Mouse (Mus musculus) layer of hippocampus, adult 9-11 months (tissue): ENCODE results near the gene Iqcj.

Experiments used
- DNase-seq: peaks from one replicate; pipeline ENCODE4 v3.0.0; 2022

Gene Iqcj

DNA sequence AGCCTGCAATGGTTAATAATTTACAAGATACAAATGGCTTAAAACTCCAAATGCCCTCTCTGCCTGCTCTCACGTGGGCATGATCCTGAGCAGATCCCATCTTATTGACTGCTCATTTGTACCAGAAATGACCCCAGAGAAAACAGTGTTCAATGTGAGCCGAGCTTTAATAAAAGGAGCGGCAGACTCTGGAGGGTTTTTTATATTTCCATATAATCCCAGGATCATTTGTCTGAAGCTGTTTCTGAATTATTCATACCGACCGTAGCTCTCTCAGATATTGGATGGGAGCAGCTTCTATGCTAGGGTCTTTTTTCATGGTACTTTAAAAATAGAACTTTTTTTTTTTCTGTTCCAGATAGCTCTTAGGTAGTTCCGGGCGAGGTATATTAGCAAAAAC is 67.7 kb downstream of the Iqcj start:
- DNase-seq = no peak

GRCm38 (mm10) chr3:67960133-67960532 is 68.1 kb downstream of the Iqcj start:
- no peak for DNase-seq

DNA sequence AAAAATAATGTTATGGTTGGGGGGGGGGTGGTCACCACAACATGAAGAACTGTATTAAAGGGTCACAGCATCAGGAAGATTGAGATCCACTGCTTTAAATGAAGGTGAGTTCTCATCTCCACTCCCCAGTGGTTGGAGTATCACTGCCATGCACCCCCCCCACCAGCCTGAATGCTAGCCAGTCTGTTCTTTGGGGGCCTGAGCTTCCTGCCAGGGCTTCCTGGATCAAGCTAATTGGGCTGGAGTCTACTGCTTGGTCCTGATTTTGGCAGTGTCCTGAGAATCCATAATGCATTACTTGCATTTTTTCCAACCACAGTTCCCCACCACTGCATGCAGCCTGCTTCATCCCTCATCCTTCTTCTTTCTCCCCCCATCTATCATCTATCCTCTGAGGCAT is 68.7 kb downstream of the Iqcj start:
- DNase-seq = no peak

- DNase-seq = no peak
Measured at GRCm38 (mm10) chr3:67961934-67962639, 70.1 kb downstream of the Iqcj start.

DNA sequence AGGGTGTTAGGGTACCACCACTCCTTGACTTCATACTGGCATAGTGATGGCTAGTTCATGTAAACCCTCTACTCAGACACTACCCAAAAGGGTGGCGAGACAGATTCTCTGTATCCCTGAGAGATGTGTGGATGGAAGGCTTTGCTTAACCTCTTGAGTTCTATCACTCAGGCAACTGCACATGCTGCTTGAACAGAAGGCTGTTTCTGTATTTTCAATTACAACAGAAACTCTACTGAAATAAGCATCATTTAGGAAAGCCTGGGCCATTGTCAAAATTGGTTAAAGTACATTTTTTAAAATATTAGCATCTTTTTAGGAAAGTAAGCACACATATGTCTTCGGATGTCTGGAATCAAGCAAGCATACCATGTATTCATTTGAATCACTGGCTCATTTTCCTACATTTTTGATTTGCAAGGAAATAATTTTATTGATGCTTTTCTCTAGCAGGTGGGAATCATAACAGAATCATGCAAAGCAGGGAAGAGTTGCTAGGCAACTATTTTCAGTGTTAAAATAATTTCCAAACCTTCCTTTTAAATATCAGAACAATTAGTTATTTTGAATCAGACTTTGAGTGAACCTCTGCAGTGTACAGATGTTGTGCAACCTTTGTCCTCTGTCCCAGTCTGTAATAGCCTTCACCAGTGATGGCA is 82.4 kb downstream of the Iqcj start:
- DNase-seq = peak; percentile 40

DNA sequence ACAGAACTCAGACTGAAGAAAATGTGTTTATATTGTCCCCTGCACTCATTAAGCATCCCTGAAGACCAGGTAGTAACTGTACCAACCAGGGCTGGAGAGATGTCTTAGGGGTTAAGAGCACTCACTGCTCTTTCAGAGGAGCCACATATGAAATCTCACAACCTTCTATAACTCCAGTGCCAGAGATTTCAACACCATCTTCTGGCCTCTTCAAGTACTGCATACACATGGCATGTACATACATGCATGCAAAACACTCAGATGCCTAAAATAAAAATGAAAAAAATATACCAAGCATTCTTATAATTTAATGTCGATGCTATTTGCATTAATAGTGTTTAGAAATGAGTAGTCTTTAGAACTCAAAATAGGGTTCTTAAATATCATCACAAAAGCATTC is 88.0 kb downstream of the Iqcj start:
- no peak for DNase-seq

- no peak for DNase-seq
Measured at GRCm38 (mm10) chr3:67983329-67983728, 91.3 kb downstream of the Iqcj start.

- DNase-seq = peak; percentile 14
Measured at GRCm38 (mm10) chr3:68002415-68002814, 110.4 kb downstream of the Iqcj start.

DNA sequence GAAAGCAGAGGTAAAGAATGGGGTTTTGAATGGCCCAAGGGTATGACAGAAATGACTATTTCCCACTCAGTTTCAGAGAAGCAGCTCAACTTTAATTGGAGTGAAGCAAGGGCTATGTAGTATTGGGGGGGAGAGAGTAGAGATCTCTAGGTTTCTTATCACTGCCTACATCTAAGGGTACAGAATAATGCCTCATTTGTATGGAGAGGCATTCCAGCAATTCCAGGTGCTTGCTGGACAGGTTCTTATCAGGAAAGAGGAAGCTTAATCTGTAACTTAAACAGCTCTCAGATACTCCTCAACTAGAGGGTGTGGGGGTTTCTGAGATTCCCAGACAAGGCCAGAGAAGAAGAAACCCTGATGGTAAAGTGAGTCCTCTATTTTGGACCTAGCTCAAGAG is 120.3 kb downstream of the Iqcj start:
- DNase-seq = no peak

DNA sequence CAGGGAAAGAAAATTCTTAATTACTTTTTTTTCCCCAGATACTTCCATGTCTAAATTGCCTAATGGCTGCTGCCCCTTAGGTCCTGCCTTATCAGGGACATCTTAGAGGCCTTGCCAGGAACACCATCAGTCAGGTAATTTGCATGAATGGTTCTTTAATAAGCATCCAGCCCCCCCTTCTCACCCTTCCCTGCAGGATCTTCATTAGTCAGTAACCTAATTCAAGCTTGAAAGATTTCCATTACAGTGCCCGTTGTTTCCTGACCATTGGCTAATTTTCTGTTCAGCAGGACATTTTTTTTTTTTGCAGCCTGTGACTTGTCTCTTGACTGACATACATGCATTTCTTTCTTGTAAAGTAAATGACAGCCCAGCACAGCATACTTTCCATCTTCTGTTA is 123.8 kb downstream of the Iqcj start:
- no peak for DNase-seq

DNA sequence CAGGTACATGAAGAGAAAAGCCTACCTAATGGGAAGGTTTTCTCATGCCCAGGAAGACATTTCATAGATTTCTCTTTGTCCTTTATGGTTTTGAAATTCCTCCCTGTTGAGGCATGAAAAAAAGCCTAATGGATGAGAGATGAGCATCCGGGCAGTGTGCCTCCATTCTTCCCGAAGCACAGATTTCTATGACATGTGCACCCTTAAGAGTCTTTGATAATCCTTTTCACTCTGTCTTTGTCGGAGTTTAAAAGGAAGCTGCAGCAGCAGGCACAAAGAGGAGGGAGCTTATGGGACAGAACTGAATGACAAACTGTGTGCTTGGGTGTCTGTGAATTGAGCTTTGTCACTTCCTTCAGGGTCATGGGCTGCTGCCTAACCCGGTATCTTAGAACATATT is 127.4 kb downstream of the Iqcj start:
- no peak for DNase-seq

DNA sequence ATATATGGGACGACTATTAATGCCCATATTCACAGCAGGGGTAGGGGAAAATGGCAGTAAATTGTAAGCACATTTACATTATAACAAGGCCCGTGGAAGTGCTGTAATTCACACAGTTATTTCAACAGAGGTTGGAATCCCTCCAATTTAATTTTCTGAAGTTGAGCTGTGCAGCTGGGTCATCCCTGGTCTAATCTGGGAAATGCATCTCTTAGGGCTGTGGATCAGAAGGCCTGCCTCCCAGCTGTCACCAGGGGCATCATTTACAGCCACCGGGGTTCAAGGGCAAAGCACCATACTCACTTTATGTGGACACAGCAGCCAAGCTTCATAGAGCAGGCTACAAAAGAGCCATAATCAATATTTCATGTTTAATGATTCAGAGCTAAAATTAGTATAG is 144.1 kb downstream of the Iqcj start:
- DNase-seq = no peak

GRCm38 (mm10) chr3:68042951-68043350 is 150.9 kb downstream of the Iqcj start:
- no peak for DNase-seq

DNA sequence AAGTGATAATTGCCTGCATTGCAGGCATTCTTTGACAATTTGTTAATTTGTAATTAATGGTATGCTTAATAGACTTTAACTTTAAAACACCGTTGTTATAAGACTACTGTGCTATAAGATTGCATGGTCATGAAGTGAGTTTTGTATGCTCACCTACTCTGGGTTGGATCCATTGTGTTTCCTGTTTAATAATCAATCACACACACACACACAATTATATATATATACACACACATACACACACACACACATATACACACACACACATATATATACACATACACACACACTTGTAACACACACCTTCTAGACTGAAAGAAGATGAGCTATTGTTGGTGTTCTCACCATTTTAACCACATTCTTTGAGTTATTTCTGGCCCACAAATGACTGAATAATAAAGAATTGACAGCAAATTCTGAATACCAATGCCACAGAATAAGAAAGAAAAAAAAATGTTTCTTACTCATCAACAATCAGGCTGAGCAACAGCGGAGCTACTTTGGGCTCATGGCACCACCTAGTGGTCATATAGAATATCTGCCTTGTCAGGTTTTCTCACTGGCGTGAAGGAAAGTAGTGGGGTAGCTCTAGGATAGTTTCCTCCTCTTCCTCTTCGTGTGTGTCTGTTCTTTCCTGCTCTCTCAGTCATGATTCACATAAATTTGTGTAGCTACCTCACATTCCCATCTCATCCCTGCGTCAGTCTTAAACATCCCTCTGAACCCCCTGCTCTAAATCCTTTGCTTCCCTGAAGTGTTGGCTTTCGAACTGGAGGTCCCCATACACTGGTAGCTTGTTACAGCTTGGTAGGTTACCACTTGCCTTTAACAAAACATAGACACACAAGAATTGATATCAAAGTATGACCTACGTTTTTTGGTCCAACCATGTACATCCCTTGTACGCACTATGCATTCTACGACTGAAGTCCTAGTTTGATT is 153.7 kb downstream of the Iqcj start:
- DNase-seq = peak; percentile 33

GRCm38 (mm10) chr3:68053538-68053937 is 161.5 kb downstream of the Iqcj start:
- DNase-seq = no peak

GRCm38 (mm10) chr3:68055071-68055470 is 163.1 kb downstream of the Iqcj start:
- DNase-seq = peak; percentile 48

DNA sequence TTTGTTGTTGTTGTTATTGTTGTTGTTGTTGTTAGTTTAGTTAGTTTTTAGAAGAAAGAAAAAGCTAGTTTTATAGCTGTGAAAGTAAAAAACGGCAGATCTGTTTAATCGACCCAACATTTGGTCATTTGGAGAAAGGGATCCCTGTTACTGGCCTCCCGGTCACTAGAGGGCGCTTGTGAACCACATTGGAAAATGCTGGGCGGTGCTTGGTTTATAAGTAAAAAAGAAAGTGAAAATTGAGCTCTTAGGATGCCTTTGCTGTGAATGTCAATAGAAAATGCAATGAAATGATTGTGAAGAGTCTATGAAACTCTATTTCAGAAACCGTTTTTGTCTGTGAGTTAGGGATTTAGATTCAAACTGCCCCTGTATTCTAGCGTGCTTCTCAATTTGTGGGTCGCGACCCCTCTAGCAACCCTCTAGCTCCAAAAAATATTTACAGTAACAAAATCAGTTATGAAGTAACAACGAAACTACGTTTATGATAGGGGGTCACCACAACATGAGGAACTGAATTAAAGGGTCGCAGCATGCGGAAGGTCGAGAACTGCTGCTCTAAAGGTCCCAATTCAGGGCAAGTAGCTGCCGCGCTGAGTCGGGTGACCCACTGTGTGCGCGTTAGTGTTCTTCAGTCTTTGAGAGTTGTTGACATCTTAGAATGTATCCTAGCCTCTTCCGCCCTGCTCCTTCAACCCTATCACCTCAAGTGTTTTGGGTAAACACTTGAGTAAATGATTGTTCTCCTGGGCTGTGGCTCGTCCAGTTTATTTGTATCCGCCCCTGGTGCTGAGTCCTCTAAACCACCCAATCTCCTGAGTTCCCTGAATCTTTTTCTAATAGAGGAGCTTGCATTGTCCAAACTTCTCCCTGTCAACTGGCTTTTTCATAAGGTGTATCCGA is 164.6 kb downstream of the Iqcj start:
- DNase-seq = peak; percentile 42

DNA sequence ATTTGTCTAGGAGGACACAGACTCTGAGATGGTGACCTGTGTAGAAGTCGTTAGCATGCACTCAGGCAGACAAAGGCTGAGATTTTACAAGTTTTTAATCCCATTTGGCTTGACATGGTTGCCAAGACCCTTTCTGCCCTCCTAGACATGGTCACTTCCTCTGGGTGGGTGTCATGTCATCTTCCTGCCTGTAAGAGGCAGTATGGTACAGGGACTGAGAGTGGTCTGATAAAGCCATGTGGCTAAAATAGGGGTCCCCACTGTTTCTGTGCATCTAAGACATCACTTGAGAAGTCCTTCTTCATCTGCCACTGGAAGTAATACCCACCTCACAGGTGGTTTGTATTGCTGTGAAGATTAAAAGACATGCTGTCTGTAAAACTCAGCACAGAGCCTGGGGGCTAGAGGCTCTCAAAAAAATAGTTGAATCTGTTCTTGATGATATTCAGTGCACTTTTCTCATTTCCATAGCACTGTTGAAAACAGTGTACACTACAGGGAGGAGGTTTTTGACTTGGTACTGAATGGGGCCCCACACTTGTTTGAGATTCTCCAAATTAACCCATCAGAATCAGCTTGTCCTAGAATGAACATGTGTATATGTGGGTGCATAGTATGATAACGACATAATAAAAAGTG is 167.3 kb downstream of the Iqcj start:
- no peak for DNase-seq

DNA sequence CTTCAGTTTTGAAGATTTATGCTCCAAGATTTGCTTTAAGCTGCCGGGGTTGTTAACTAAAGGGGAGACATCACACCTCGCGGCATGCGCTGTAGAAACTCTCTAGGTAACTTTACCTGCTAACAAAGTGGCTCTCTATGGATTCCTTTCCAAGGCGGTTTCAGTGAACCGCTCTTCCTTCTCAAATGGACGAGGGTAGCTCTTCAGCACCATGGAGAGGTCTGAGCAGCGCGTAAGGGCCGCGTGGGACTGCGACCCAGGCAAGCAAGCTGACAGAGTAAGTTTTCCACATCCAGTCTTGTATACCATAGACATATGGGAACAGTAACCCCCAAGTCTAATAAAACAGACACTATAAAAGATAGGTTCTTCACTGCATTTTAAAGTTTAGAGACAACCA is 172.7 kb downstream of the Iqcj start, which contains the start of gene Schip1:
Gene Schip1 (plus strand): TSS at position 72 of the 400 bp plus-strand sequence.
- no peak for DNase-seq

DNA sequence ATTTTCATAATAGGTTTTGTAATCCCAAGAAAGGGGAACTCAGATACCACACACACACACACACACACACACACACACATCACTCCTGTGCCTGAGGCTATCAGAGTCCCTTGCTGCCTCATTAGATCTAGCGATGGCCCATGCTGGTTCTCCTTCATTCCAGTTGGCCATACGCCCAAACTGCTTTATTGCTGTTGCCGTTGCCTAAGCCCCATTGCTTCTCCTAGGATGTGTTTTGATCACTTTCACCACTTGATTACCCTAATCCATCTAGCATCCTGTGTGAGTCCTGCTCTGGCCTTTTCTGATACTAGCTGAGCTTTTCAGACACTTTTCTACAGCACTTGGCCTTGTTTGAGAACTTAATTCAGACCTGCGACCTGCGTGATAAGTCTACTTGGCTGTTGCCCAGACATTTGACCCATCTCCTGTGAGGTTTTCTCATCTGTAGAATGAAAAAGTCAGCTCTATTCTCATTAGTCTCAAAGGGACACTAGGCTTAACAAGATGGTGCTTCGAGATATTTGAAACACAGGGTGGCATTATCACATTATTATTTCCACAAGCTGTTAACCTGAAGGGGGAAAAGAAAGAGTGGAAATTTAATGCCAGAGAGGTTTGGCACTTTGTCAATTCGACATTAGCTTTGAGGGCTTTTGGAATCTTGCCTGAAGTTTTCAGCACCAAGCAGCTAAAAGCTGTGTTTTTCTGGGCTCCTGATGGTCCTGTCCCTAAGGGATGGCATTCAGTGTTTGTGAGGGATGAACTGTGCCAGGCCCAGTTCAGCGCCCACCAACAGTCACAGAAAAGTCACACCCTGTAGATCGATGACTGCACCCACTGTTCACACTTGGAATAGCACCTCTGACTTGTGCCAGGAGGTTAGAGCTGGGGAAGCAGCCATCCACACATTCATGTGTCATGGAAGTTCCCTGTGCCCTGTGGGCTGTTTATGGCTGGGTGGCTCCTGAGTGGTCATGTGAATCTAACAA is 179.7 kb downstream of the Iqcj start:
- DNase-seq = peak; percentile 35

DNA sequence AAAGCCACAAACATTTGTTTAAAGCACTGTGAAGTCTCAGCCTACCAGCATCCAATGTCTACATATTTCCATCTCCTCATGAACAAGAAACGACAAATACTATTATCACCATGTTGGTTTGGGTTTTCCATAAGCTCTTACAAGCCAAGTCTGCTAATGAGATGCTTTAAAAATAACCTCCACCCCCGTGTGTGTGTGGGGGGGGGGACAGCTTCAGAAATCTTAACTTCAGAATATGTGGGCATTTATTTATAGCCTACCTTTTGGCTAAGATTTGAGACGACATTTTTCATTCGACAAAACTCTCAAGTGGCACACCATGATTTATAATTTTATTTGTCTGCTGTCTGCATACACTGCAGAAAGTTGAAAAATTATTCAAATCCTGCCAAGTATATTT is 185.4 kb downstream of the Iqcj start:
- DNase-seq = no peak
